Mouse (Mus musculus) embryonic facial prominence, embryonic 14.5 days (tissue): ENCODE data around the gene Abca14. TPM values are rescaled to one million over a fixed set of nuclear protein-coding genes. Genes with fewer than 3 reads are reported as not detected.

Experiments
- ATAC-seq: fragments of 200-750 bp; cut with Nextera tagmentation; 2 replicates; pipeline ENCODE4 v1.8.0; 2017; ENCODE audit warnings: low read depth, moderate number of reproducible peaks, moderate TSS enrichment
- DNase-seq: peaks from one replicate; pipeline ENCODE4 v3.0.0-alpha.2; 2015; ENCODE audit warnings: low spot score
- H3K27ac ChIP-seq: fragments of 300-500 bp; sonication (generic); replicated peaks from 2 replicates; pipeline ENCODE4 v1.5.1; 2014; ENCODE audit warnings: low read depth, mild to moderate bottlenecking, low read length, moderate library complexity
- H3K27me3 ChIP-seq: fragments of 300-500 bp; sonication (generic); replicated peaks from 2 replicates; pipeline ENCODE4 v1.6.1; 2014; ENCODE audit warnings: low read length; ENCODE audit not compliant: control insufficient read depth, insufficient read depth
- H3K36me3 ChIP-seq: fragments of 300-500 bp; sonication (generic); 2 replicates; pipeline ENCODE4 v1.6.1; 2014; ENCODE audit warnings: low read length, mixed read lengths; ENCODE audit not compliant: control insufficient read depth, insufficient read depth
- H3K4me1 ChIP-seq: fragments of 300-500 bp; sonication (generic); 2 replicates; pipeline ENCODE4 v1.6.1; 2014; ENCODE audit warnings: antibody characterized with exemption, low read length; ENCODE audit not compliant: control insufficient read depth, insufficient read depth
- H3K4me2 ChIP-seq: fragments of 300-500 bp; sonication (generic); 2 replicates; pipeline ENCODE4 v1.6.1; 2014; ENCODE audit warnings: low read depth, mild to moderate bottlenecking, low read length, moderate library complexity, mixed read lengths
- H3K4me3 ChIP-seq: fragments of 300-500 bp; sonication (generic); 2 replicates; pipeline ENCODE4 v1.5.1; 2014; ENCODE audit warnings: low read depth, mild to moderate bottlenecking, low read length
- H3K9ac ChIP-seq: fragments of 300-500 bp; sonication (generic); 2 replicates; pipeline ENCODE4 v1.6.1; 2014; ENCODE audit warnings: low read depth, mild to moderate bottlenecking, low read length, moderate library complexity, mixed read lengths
- H3K9me3 ChIP-seq: fragments of 300-500 bp; sonication (generic); 2 replicates; pipeline ENCODE4 v1.6.1; 2016; ENCODE audit warnings: low read length; ENCODE audit not compliant: control insufficient read depth
- WGBS: fragments of 180-500 bp; shearing (Covaris S2); extraction: QIAGEN DNeasy Blood & Tissue Kit; methylation state at CpG from one replicate; pipeline ENCODE4 v1.1.7; 2014; 5-methylcytosine and 5-hydroxymethylcytosine counted together
- polyA plus RNA-seq: library from polyadenylated mRNA; unstranded; fragments of >200 nt; fragmentation: Nextera tagmentation; extraction: Ambion mirVana; gene quantifications from 2 replicates; pipeline ENCODE4 v1.2.1, GENCODE M21; 2014

Gene Abca14
- polyA plus RNA-seq, 1 experiment from 2014 or later, result not detected

DNA sequence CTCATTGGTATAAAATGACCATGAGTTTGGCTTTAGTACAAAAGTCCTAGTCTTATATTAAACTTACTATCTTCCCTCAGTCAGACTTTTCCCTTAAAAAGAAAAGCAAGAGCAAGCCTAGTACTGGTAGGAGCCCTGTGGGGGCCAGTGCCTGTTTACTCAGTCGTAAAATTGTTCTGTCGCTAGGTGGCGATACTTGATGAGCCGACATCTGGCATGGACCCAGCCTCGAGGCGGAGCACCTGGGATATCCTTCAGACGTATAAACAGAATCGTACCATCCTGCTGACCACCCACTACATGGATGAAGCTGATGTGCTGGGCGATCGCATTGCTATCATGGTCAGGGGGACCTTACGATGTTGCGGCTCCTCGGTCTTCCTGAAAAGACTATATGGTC lies 157.4 kb downstream of the Abca14 start:
- Histone ChIP-seq H3K27ac (no peak overlapping the region), H3K27me3 (no peaks in the 10 kb centered on the region), H3K9me3 (no peaks in the 10 kb centered on the region), H3K36me3 (no peaks in the 10 kb centered on the region), H3K4me2 (no peak overlapping the region), H3K4me1 (no peaks in the 10 kb centered on the region), H3K4me3 (no peak overlapping the region), H3K9ac (no peak overlapping the region)
- 34% methylated on average over 13 of the region's 13 CpGs for WGBS
- ATAC-seq, result no peak
- DNase-seq, result peak; percentile 5

Other genes with a start within 250 kb of the Abca14 start
- 0.70 TPM in 1 of 2 replicates, not detected in the other for gene Dnah3, start 108.7 kb upstream of the Abca14 start, polyA plus RNA-seq
- gene Tmem159, start 101.6 kb upstream of the Abca14 start, polyA plus RNA-seq, result 24.2 and 25.8 TPM in 2 replicates
- gene Zp2, start 58.7 kb upstream of the Abca14 start, polyA plus RNA-seq, result 1.2 and 1.7 TPM in 2 replicates
- 0.07 TPM in 1 of 2 replicates, not detected in the other for gene Anks4b, start 30.1 kb upstream of the Abca14 start, polyA plus RNA-seq
- gene Crym, start 1.9 kb upstream of the Abca14 start, polyA plus RNA-seq, result 55.2 and 62.9 TPM in 2 replicates
- not detected in 2 replicates for gene Abca15, start 124.7 kb downstream of the Abca14 start, polyA plus RNA-seq
- gene Abca16, start 205.7 kb downstream of the Abca14 start, polyA plus RNA-seq, result not detected in 2 replicates